Mouse (Mus musculus) C2C12 (cell line): ENCODE measurements around the gene Col24a1.

ENCODE experiments used
- CEBPB ChIP-seq: IDR thresholded peaks from one replicate; pipeline ENCODE4 v1.6.1; 2011; ENCODE audit warnings: low read depth, mild to moderate bottlenecking, control low read depth, moderate library complexity
- CTCF ChIP-seq: IDR thresholded peaks from one replicate; pipeline ENCODE4 v1.5.1; 2011; ENCODE audit not compliant: control insufficient read depth, insufficient read depth, insufficient read length
- FOSL1 ChIP-seq: IDR thresholded peaks from one replicate; pipeline ENCODE4 v1.8.0; 2011; ENCODE audit warnings: mild to moderate bottlenecking, low read length; ENCODE audit not compliant: poor library complexity, insufficient read depth, severe bottlenecking
- MAX ChIP-seq: IDR thresholded peaks from one replicate; pipeline ENCODE4 v1.6.1; 2011; ENCODE audit warnings: mild to moderate bottlenecking, control low read depth
- MYOD1 ChIP-seq: IDR thresholded peaks from one replicate; pipeline ENCODE4 v1.6.1; 2011; ENCODE audit warnings: low read depth; ENCODE audit not compliant: control insufficient read depth, insufficient read length
- MYOG ChIP-seq: IDR thresholded peaks from one replicate; pipeline ENCODE4 v1.6.1; 2011; ENCODE audit not compliant: control insufficient read depth, insufficient read length; ENCODE audit errors: extremely low read depth
- USF1 ChIP-seq: IDR thresholded peaks from one replicate; pipeline ENCODE4 v1.6.1; 2011; ENCODE audit warnings: low read depth, mild to moderate bottlenecking, control low read depth, moderate library complexity

GRCm38 (mm10) chr3:145438352-145438751, 146.1 kb downstream of the Col24a1 start:
- TF ChIP-seq CTCF (no peak), CEBPB (no peak), FOSL1 (no peak), MYOG (no peak), USF1 (no peak), MAX (no peak), MYOD1 (no peak)
